Mouse (Mus musculus) thymus, postnatal 25 days (tissue): ENCODE measurements at regions not wholly inside any gene's neighbourhood (a gene's known extent, or its start where the extent isn't known, plus 50 kb on each side); places are given as distances from the start of the nearest gene placed in this dataset.
A peak's percentile ranks its signal among the peaks of the same experiment; 100 is the strongest.
"Not testable (repeated sequence)": the region's sequence is repeated elsewhere in the genome, so short reads cannot be mapped to it uniquely, and the experiment has no call there.

Experiments used
- DNase-seq: peaks from one replicate; pipeline ENCODE4 v3.0.0; 2022

DNA sequence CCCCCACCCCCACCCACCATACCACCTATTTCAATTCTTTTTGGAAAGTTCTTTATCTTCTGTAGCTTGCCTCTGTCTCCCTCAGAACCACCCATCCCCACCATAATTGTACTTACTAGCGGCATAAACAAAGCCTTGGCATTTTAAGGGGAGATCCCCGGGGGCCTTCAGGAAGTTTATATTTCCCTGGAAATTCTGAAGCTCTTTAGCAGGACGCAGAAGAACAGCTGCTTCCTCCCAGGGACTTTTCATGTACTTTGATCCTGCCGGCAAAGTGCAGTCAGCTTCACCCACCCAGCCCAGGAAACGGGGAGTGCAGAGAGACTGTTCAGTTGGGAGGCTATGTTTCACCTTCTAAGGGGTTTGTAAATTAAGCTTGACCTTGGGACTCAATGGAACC, 545.6 kb upstream of the Tbl1xr1 start:
- peak; percentile 43 for DNase-seq

DNA sequence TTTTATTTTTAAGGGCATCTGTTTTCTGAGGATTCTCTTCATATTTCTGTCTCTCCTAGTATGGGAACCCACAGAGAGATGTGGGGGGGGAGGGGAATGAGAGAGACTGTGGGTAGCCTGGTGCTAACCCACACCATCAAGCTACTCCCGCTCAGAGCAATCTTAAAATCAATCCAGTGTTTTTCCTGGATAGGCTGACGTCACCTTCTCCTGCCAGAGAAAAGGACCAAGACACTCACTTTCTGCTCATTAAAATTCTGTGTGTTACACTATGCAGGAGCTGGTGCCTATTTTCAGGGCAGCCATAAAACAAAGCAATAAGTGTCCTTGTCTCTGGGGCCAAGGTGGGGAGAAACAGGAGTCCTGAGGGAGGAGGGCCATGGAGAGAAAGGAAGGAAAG, 537.3 kb upstream of the Tbl1xr1 start:
- no peak for DNase-seq

DNA sequence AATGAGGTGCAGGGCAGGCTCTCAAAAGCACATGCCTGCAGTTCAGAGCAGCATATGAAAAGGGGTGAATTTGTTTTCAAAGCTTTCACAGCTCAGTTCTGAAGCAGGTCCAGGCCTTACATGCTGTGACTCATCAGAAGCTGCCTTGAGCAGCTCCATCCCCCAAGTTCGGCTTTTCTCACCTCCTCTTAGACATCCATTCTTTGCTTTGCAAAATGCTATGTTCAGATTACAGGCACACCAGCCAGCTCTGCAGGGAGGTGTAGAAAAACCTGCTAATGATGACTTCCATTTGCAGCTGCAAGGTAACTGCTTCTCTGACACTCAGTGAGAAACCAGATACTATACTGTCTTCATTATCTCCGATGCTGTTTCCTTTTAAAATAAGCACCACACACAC, 532.0 kb upstream of the Tbl1xr1 start:
- no peak for DNase-seq

DNA sequence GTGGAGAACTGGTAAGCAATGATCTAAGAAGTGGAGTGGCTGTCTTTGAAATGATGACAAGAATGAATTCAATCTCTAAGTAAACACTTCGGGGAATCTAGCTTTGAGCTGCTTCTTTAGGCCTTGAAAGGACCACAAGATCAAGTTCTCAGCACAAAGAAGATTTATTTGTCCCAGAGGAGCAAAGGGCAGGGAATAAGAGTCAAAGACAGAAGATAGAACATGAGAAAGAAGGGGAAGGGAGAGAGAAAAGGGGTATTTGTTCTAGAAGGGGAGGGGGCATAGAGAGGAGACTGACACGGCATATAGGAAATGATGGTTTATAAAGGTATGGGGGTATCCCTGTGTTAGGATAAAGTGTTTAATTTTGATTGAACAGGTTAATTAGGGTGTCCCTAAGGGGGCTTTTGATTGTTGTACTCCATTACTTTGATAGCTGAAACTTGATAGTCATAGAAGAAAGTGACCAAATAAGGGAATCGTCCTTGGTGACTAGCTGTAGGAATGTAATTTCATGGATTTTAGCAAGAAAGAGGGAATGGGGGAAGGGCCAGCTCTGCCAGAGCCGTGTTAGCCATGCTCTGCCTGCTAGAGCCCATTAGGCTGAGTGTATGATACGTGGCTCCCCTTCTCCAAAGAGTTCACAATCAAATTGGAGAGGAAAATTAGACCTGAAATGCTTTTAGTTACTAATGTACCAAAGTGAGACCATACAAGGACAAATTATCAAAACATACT, 531.1 kb upstream of the Tbl1xr1 start:
- DNase-seq: no peak

DNA sequence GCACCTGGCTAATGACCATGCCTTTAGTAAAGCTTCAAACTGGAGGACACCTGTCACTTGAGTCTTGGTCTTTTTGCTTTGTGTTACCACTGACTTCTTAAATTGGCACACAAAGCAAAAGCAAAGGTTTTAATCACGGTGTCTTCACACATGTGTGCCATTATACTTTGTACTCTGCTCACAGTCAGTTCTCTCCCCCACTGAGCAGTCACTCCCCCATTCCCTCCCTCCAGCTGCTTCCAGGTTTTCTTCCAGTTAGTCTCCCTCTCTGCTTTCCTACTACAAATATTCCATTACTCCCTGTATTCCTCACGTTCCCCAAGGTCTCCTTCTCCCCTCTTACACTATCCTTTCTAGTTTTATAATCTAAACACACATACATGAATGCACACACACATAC, 530.0 kb upstream of the Tbl1xr1 start:
- DNase-seq: no peak

DNA sequence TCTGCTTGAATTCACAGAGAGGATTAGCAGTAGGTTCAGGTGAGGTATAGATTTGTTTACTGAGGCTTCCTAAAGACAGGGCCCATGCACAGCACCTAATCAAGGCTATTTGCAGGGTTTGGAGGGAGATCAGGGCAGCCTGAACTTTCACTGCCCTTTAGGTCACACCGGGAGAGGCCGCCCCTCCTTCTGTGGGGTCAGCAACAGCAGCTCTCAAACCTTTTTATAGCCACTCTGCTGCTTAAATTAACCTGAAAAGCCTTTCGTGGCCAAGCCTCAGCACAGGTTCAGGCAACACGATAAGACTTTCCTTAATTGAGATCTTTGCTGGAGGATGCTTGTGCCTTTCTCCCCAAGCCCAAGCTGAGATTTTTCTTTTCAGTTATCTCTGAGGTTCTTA, 526.8 kb upstream of the Tbl1xr1 start:
- DNase-seq: no peak

DNA sequence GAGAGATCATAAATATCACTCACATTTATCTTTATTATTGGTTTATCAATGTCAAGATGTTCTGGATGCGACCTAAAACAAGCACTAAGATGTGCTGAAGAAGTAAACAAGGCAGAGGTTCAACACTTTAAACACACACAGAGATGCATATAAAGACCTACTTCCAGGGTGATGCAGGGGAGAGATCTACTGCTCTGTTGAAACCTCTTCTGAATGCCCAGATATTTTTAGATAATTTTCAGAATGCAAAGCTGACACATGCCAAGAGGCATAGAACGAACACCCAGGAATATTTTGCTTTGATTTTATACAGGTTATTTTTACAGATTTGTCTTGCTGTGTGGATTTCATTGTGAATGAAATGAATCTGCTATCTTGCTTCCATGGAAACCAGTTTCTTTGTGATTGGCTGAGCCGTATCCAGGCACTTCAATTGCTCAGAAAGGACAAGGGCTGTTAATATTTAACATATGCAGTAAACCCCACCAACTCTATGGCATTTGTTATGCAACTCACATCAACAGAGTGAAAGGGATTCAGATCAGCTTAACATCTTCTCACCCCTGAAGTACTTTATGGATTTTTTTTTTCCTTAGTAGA, 523.2 kb upstream of the Tbl1xr1 start:
- DNase-seq: no peak

DNA sequence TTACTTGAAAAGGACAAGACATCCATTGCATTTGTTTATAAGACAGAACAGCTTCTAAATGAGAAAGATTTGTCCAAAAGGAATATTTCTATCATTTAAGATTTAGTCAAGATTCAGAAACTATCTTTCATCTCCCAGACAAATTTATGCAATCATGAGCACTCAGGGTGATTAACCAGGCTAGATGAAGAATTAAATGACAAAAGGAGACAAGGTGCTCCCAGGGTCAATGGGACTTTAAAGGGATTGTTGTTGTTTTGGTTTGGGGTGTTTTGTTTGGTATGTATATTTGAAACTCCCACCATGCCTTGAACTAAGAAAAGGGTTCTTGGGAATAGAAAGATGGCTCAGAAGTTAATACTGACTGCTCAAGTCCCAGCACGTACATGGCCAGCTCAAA, 522.6 kb upstream of the Tbl1xr1 start:
- no peak for DNase-seq

DNA sequence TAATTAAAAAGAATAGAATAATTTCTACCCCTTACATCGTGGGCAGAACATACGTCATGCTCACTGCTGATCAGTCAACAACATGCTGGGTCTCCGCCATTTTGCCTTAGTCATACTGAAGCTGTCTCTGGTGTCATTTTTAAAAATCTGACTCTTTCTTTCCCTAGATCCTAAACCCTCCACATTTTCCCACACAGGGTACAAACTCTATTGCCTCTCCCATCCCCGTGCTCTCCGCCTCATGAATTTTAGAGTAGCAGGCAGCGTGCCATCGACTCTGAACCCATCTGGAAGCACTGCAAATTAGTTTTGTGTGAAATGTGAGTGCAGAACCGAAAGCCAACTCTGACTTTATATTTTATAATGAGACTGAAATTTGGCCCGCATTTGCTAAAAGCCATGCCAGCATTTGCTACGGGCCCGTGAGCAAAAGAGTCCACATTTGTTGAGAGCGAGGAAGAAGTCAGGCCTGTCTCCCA, 518.5 kb upstream of the Tbl1xr1 start:
- DNase-seq: no peak

DNA sequence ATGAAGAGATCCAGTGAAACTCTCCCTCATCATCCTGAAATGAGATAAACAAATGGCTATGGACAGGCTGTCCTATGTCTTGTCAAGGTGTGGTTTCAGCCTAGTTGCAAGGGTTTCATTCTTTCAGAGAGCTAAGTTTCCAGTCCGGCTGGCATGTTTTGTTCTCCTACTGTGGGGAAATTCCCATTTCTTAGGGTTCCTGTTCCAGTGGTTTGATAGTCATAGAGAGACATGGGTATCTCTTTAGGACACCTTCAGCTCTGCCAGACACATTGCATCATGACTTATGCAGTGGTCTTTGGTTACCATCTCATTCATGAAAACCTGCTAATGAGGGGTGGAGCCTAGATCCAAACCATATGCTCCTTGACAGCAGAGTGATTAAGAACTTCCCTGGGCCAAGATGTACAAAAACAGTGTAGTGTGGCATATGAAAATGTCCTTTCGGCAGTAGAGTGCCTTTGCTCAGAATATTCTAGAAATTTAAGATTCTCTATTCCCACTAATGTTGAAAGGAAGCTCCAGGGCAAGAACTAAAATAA, 513.6 kb upstream of the Tbl1xr1 start:
- DNase-seq: no peak

DNA sequence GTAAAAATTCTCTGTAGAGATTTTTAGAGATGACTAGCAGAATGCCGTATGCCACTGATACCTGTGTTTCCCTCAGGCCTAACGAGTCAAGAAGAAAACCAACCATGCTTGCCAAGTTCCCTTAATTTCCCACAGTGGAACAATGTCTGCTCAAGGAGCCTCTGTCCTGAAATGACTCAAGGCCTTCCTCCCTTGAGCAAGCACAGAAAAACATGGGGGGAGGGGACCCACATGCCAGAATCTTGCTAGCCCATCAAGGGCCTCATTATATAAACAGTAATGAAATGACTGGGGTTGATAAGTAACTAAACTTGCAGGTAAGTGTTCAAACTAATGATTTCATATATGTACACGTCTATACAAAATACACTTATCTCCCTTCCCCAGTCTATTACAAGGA, 513.0 kb upstream of the Tbl1xr1 start:
- DNase-seq: no peak

DNA sequence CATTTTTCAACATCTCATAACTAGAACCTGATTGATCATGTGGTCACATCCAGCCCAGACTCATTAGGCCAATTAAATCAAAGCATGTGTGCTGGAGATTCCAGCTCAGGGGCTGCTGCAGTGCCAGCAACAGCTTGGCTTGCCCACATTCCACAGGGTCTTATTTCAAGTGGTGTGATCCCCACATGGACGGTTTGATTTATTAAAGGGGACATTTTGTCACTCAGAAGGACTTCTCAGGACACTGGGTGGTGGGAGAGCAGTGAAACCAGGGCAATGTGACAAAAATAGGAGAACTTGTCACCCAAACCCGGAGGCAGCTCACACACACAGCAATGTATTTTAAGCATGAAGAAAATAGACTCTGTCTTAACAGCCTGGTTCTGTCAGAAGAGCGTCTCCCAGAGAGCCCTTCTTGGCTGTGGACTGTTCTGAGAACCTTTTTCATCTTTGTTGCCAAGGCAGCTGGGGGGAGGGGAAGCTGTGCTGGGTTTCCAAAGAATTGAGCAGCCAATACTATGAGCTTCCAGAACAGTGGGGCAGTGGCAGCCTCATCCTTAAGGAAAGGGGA, 512.2 kb upstream of the Tbl1xr1 start:
- DNase-seq: no peak

DNA sequence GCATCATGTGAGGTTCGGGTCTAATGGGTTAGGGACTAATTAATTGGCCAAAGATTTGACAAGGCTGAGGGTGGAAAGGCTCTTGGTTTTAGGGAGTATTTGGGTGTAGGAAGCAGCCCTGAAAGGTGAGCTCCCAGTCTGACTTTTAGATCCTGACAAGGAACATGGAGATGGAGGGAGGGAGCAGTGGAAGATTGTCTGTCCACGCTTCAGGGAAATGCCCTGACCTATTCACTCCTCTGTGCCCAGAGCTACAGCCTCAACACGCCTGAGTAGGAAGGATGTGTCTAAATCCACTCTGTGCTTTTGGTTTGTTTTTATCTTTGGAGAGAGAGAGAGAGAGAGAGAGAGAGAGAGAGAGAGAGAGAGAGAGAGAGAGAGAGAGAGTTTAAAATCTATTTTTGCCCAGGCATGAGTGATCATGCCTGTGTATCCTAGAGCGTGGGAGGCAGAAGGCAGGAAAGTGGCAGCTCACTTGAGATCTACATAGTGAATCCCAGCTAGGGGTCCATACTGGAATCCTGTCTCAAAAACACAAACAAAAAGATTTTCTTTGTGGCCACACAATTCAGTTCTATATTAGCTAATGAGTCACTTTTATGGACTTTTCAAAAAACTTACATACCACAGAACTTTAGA, 511.5 kb upstream of the Tbl1xr1 start:
- no peak for DNase-seq

DNA sequence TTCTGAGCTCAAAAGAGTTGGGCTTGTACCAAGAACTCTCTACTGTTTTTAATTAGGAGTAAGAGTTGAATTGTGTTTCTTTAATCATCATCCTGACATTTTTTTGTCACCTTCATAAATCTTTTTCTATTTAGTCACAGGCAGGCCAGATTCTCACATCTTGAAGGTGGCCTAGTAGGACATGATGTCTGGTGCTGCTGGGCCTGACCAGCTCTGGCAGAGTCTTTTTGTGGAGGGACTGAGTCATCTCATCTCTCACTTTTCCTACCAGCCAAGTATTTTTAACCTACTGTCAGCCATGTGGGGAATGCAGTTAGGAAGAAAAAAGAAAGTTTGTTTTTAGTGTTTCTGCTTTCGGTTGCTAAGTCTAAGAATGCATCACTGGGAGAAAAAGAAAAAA, 506.7 kb upstream of the Tbl1xr1 start:
- no peak for DNase-seq

DNA sequence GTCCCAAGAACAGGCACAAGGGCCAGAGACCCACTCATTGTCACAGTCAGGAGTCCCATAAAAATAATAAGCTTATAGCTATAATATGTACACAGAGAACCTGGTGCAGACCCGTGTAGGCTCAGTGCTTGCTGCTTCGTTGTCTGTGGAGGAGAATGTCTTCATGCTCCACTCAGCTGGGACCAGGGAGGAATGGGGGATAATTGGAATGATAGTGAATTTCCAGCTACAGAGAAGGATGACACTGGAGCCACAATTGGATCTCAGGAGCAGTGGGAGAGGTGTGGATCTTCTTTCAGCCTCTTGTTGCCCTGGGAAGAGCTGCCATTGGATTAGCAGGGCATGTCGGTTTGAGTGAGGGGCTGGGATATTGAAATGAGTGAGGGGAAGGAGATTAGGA, 497.8 kb upstream of the Tbl1xr1 start:
- no peak for DNase-seq

DNA sequence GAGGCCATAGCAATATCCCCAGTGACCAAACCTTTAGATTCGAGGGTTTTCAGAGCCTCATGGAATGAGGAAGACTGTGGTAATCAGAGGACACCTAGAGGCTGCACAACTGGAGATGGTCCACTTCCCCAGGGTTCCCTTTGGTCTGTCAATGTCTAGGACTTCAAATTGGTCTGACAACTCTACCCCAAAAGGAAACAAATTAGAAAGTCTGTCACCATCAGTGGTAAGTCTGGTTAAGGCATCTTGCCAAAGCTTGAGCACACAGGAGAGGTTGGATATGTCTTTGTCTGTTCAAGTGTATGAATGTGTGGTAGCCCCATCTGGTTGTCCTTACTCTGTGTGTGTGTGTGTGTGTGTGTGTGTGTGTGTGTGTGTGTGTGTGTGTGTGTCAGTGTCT, 494.3 kb upstream of the Tbl1xr1 start:
- no peak for DNase-seq

DNA sequence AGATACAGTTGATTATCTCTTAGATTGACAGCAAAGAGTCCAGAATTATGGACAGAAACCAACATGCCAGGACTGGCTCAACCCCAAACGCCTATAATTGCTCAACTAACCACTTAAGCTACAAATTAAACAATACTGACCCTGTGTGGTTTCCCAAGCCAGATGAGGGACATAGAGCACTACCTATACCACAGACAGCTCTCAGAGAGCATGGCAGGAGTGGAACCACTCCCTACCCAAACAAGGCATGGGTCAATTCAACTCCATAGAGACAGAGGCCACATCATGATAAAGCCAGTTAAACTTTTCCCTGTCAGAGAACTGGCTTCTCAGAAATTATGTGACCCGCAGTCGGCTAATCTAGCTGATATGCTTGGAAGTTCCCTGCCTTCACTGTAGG, 490.7 kb upstream of the Tbl1xr1 start:
- DNase-seq: no peak

DNA sequence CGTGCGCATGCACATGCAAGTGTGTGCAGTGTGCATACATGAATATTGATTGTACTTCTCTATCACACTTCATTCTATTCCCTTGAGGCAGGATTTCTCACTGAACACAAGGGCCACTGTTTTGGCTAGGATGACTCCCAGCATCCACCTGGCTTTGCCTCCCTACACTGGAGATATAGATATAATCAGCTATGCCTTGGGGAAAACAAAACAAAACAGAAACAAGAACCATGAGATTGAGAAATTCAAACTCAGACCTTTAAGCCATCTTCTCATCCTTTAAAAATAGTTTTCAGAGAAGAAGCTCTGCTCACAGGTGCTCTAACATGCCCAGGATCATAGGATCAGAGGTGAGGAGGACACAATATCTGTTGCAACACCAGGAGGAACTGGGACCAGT, 469.6 kb upstream of the Tbl1xr1 start:
- DNase-seq: no peak

DNA sequence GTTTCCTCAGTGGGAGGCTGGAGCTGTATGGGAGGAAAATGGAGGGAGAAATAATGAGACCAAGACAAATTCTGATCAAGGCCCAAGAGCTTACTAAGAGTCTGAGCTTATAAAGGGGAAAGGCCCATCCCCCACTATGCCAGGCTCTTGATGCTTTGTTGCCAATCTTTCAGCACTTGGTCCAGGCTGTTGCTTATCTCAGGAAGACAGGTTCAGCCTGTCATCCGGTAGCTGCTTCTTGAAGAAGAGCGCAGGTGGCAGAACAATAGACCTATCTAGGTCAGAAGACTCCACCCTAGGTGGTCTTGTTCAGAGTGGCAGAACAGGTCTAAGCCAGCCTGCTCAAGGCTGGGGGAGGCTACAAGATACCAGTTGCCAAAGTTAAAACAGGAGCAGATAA, 466.2 kb upstream of the Tbl1xr1 start:
- DNase-seq: peak; percentile 66

DNA sequence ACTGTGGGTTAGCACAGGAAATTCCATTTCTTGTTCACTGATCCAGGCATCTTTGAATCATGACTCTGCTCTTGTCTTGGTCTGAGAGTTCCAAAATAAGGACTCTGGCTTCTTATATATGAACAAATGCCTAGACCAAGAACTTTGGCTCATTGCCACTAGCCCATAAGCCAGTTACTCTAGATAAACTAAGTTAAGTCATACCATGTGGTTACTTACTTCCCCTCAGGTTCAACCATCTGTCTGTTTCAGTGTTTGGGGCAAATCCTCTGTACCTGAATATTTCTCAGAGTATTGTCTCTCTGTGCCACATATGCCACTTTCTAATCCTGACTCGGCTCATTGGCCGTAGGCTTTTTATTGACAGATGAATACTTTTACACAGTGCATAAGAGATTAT, 454.7 kb upstream of the Tbl1xr1 start:
- DNase-seq: no peak

DNA sequence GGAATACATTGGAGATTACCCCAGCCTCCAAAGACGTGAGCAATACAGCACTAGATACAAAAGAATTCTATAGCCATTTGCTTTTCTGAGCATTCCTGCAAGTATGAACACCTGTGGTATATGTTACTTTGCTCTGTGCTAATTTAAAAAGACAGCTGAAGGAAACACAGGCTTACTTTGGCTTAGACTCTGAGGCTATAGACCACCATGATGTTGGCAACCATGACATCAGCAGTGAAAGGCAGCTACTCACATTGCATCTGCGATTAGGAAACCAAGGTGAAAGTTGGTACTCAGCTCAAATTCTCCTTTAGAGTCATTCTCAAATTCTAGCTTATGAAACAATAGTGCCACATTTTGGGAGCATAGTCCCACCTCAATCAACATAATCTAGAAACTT, 451.4 kb upstream of the Tbl1xr1 start:
- DNase-seq: no peak

DNA sequence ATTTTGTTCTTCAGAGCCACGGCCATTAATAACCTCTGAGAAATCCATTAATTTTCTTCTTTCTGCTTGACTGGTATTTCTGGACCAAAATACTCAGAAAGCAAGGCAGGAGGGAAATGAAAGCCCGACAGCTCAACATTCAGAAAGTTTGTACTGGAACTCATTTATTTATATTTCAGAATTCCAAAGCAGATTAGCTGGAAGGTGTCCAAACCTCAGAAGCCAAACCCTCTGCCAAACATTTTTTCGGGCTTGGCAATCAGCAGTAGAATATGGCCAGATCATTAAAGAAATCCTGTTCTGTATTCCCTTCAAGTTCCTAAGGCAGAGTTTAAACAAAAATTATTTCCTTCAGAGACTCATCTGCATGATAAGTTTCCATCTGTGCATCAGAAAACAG, 450.4 kb upstream of the Tbl1xr1 start:
- DNase-seq: no peak

DNA sequence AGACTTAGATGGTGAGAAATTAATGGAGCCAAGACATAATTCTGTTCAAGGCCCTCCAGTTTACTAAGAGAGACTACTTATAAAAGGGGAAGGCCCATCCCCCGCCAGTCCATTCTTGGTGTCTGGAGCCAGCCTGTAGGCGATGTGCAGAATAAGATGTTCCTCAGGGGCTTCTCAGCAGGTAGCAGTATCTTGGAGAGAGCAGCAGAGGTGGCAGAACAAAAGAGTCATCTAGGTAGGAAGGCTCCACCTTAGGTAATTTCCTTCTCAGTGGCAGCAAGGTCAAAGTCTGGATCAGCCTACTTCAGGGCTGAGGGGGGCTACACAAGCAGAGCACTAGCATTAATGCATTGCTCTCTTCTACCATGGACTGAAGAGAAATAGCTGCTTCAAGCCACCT, 449.4 kb upstream of the Tbl1xr1 start:
- DNase-seq: not testable (repeated sequence)
